Mouse (Mus musculus) heart, postnatal 0 days (tissue): ENCODE results near the gene Cipc.

Source experiments
- CTCF ChIP-seq: IDR thresholded peaks from 2 replicates; pipeline ENCODE4 v1.5.1; 2016; ENCODE audit warnings: antibody characterized with exemption, control low read depth, low read depth
- EP300 ChIP-seq: IDR thresholded peaks from 2 replicates; pipeline ENCODE4 v1.6.1; 2016; ENCODE audit warnings: antibody characterized with exemption, low read depth

- no peak for TF ChIP-seq EP300
- no peak for TF ChIP-seq CTCF
Observed at GRCm38 (mm10) chr12:87003606-87004005, 56.8 kb downstream of the Cipc start.
